ENCODE assay signal across 27 mouse cellular contexts in genomic region chr17:12352781-12353180, GRCm38 (mm10). TPM values are rescaled to one million over a fixed set of nuclear protein-coding genes. Genes with fewer than 3 reads are reported as not detected.
DNase-seq lines count a peak whose midpoint lies in the region; ATAC-seq and TF ChIP-seq lines count a peak whose summit lies in the region.
"Had no signal": no experiment of that assay in that cellular context is flagged by ENCODE, and none has a peak within 500 bp of the region (broad histone marks: within the 10 kb centered on the region; RNA-seq: fewer than 3 reads in every experiment).

No protein-coding gene starts in this region.

- H3K4me1 ChIP-seq in forebrain, embryonic 10.5 days, result peaks cover 20% of the 10 kb centered on the region
- H3K4me1 ChIP-seq in forebrain, embryonic 13.5 days, result peaks cover 9% of the 10 kb centered on the region; the same call in 1 of the 2 replicates
- no peaks in the 10 kb centered on the region for H3K4me1 ChIP-seq in lung, postnatal 0 days (ENCODE audit: insufficient read depth, low read depth, low read length)
- no peaks in the 10 kb centered on the region; the same call in 1 of the 2 replicates for H3K4me1 ChIP-seq in stomach, embryonic 16.5 days (ENCODE audit: control insufficient read depth, insufficient read depth, low read length)
- H3K4me1 ChIP-seq: kidney, embryonic 15.5 days; limb, embryonic 15.5 days; lung, embryonic 15.5 days had no signal

- ATAC-seq in forebrain, embryonic 13.5 days, result no peak
- no peak for ATAC-seq in lung, postnatal 0 days
- no peak for ATAC-seq in stomach, embryonic 16.5 days (ENCODE audit: insufficient read depth, low FRiP score)

- no peaks in the 10 kb centered on the region for H3K36me3 ChIP-seq in forebrain, embryonic 10.5 days (replicated peaks)
- H3K36me3 ChIP-seq in forebrain, embryonic 13.5 days (ENCODE audit: poor library complexity, severe bottlenecking), result no peaks in the 10 kb centered on the region
- H3K36me3 ChIP-seq in lung, postnatal 0 days (ENCODE audit: insufficient read depth, low read length), result no peaks in the 10 kb centered on the region
- no peaks in the 10 kb centered on the region for H3K36me3 ChIP-seq in stomach, embryonic 16.5 days (ENCODE audit: control insufficient read depth, insufficient read depth, low read length)
- H3K36me3 ChIP-seq: forebrain, embryonic 12.5 days; G1E; heart, embryonic 13.5 days; kidney, embryonic 15.5 days; limb, embryonic 15.5 days; lung, embryonic 15.5 days; midbrain, embryonic 12.5 days had no signal

- H3K27me3 ChIP-seq in forebrain, embryonic 10.5 days (ENCODE audit: poor library complexity, severe bottlenecking), result no peaks in the 10 kb centered on the region
- H3K27me3 ChIP-seq in forebrain, embryonic 13.5 days, result no peaks in the 10 kb centered on the region
- H3K27me3 ChIP-seq in lung, postnatal 0 days (replicated peaks; ENCODE audit: insufficient read depth, low read length), result no peaks in the 10 kb centered on the region
- no peaks in the 10 kb centered on the region for H3K27me3 ChIP-seq in stomach, embryonic 16.5 days (ENCODE audit: control insufficient read depth, insufficient read depth, low read length)
- H3K27me3 ChIP-seq: forebrain, embryonic 12.5 days; heart, embryonic 13.5 days; kidney, embryonic 15.5 days; limb, embryonic 15.5 days; lung, embryonic 15.5 days; midbrain, embryonic 12.5 days had no signal

- no peak for TF ChIP-seq CTCF in lung, postnatal 0 days (IDR thresholded peaks at IDR 0.05)

- H3K4me2 ChIP-seq in forebrain, embryonic 13.5 days, result no peak overlapping the region
- no peak overlapping the region for H3K4me2 ChIP-seq in lung, postnatal 0 days (replicated peaks; ENCODE audit: low read depth, low read length)
- no peak overlapping the region for H3K4me2 ChIP-seq in stomach, embryonic 16.5 days (ENCODE audit: low read depth, low read length)
- H3K4me2 ChIP-seq: forebrain, embryonic 12.5 days; heart, embryonic 13.5 days; kidney, embryonic 15.5 days; limb, embryonic 15.5 days; lung, embryonic 15.5 days; midbrain, embryonic 12.5 days had no signal

- no peak for TF ChIP-seq EP300 in lung, postnatal 0 days (IDR thresholded peaks at IDR 0.05)

- no peaks in the 10 kb centered on the region for H3K9me3 ChIP-seq in forebrain, embryonic 10.5 days
- H3K9me3 ChIP-seq in forebrain, embryonic 13.5 days (replicated peaks), result no peaks in the 10 kb centered on the region
- no peaks in the 10 kb centered on the region for H3K9me3 ChIP-seq in lung, postnatal 0 days (ENCODE audit: low read length)
- H3K9me3 ChIP-seq in stomach, embryonic 16.5 days (replicated peaks; ENCODE audit: control insufficient read depth, low read length), result no peaks in the 10 kb centered on the region
- H3K9me3 ChIP-seq: forebrain, embryonic 12.5 days; G1E; heart, embryonic 13.5 days; kidney, embryonic 15.5 days; limb, embryonic 15.5 days; lung, embryonic 15.5 days; midbrain, embryonic 12.5 days had no signal

- no peak overlapping the region for H3K4me3 ChIP-seq in forebrain, embryonic 10.5 days
- H3K4me3 ChIP-seq in forebrain, embryonic 13.5 days, result no peak overlapping the region
- no peak overlapping the region for H3K4me3 ChIP-seq in lung, postnatal 0 days (ENCODE audit: low read depth, low read length)
- no peak overlapping the region for H3K4me3 ChIP-seq in stomach, embryonic 16.5 days (replicated peaks; ENCODE audit: low read length)
- H3K4me3 ChIP-seq: forebrain, embryonic 12.5 days; heart, adult 2 months; heart, embryonic 13.5 days; kidney, embryonic 15.5 days; limb, embryonic 15.5 days; lung, embryonic 15.5 days; midbrain, embryonic 12.5 days; myocyte had no signal

- H3K9ac ChIP-seq in forebrain, embryonic 13.5 days, result no peak overlapping the region
- H3K9ac ChIP-seq in lung, postnatal 0 days (replicated peaks; ENCODE audit: low read depth), result no peak overlapping the region
- no peak overlapping the region for H3K9ac ChIP-seq in stomach, embryonic 16.5 days (ENCODE audit: low read length)
- H3K9ac ChIP-seq: forebrain, embryonic 12.5 days; heart, embryonic 13.5 days; kidney, embryonic 15.5 days; limb, embryonic 15.5 days; liver, embryonic 14.5 days; lung, embryonic 15.5 days; midbrain, embryonic 12.5 days had no signal

- DNase-seq in forebrain, embryonic 10.5 days (ENCODE audit: extremely low spot score, low spot score), result no peak
- peak; percentile 26 for DNase-seq in lung, postnatal 0 days (ENCODE audit: low spot score)
- no peak for DNase-seq in lung, postnatal 36 days
- peak; percentile 71 for DNase-seq in testis, postnatal 14 days (ENCODE audit: low spot score)
- DNase-seq in testis, postnatal 10 days (ENCODE audit: low spot score), result no peak
- DNase-seq in left cerebral cortex, adult 11 months (ENCODE audit: low spot score), result no peak
- DNase-seq: adrenal gland, adult 8-10 months; cerebellum, adult 18-20 months; cerebellum, postnatal 14 days; gastrocnemius, postnatal 36 days; heart, adult 2 months; heart, postnatal 14 days; kidney, adult 11 months; left cerebral cortex, postnatal 4 days; thymus, adult 18-20 months; thymus, postnatal 4 days had no signal

- peak overlapping the region; percentile 72 for H3K27ac ChIP-seq in forebrain, embryonic 10.5 days
- no peak overlapping the region for H3K27ac ChIP-seq in forebrain, embryonic 13.5 days
- H3K27ac ChIP-seq in lung, postnatal 0 days (ENCODE audit: low read length), result no peak overlapping the region
- H3K27ac ChIP-seq in stomach, embryonic 16.5 days (ENCODE audit: low read length), result peak overlapping the region; percentile 13; the same call in 1 of the 2 replicates
- H3K27ac ChIP-seq: forebrain, embryonic 12.5 days; heart, adult 2 months; heart, embryonic 13.5 days; kidney, embryonic 15.5 days; limb, embryonic 15.5 days; liver, embryonic 14.5 days; lung, embryonic 15.5 days; midbrain, embryonic 12.5 days had no signal

- WGBS in forebrain, embryonic 10.5 days, result 74% methylated on average over 1 of the region's 1 CpGs
- WGBS in forebrain, embryonic 13.5 days, result 41% methylated on average over 1 of the region's 1 CpGs
- WGBS in lung, postnatal 0 days, result 17% methylated on average over 1 of the region's 1 CpGs
- 13% methylated on average over 1 of the region's 1 CpGs for WGBS in stomach, embryonic 16.5 days

RNA-seq across cellular contexts. Expression of gene Plg, which starts 25.6 kb away (rescaled TPM):
- 0.07 TPM in 1 of 2 replicates, not detected in the other for polyA plus RNA-seq in forebrain, embryonic 10.5 days (2016; fragmentation: Nextera tagmentation; extraction: Ambion mirVana)
- polyA plus RNA-seq in forebrain, embryonic 13.5 days (2015; fragmentation: Nextera tagmentation; extraction: Ambion mirVana), result 0.10 and 0.40 TPM in 2 replicates
- polyA plus RNA-seq in lung, postnatal 0 days (2015; fragmentation: Nextera tagmentation; extraction: Ambion mirVana), result 0.05 and 0.11 TPM in 2 replicates
- 13.0 and 13.9 TPM in 2 replicates for polyA plus RNA-seq in stomach, embryonic 16.5 days (2015; fragmentation: Nextera tagmentation; extraction: Ambion mirVana)
- polyA plus RNA-seq: G1E; midbrain, embryonic 12.5 days; myocyte had no signal

RNA-seq across cellular contexts. Expression of gene Map3k4, which starts 34.2 kb away (rescaled TPM):
- 49.4 and 49.5 TPM in 2 replicates for polyA plus RNA-seq in forebrain, embryonic 10.5 days (2016; fragmentation: Nextera tagmentation; extraction: Ambion mirVana)
- polyA plus RNA-seq in forebrain, embryonic 13.5 days (2015; fragmentation: Nextera tagmentation; extraction: Ambion mirVana), result 44.9 and 46.4 TPM in 2 replicates
- polyA plus RNA-seq in lung, postnatal 0 days (2015; fragmentation: Nextera tagmentation; extraction: Ambion mirVana), result 32.5 and 35.4 TPM in 2 replicates
- 28.2 and 35.6 TPM in 2 replicates for polyA plus RNA-seq in stomach, embryonic 16.5 days (2015; fragmentation: Nextera tagmentation; extraction: Ambion mirVana)

Comparison
In these comparisons a context has a peak if more than half of its experiments do, and no peak if none do; other contexts are left out.
1. DNase-seq: peak in lung, postnatal 0 days (single experiment) and testis, postnatal 14 days (single experiment); none in forebrain, embryonic 10.5 days (single experiment), lung, postnatal 36 days (single experiment), testis, postnatal 10 days (single experiment) and left cerebral cortex, adult 11 months (single experiment).
2. H3K27ac ChIP-seq: peak in forebrain, embryonic 10.5 days (single experiment) and stomach, embryonic 16.5 days (single experiment); none in forebrain, embryonic 13.5 days (single experiment) and lung, postnatal 0 days (single experiment).